Mouse (Mus musculus) small intestine, adult 2 months (tissue): ENCODE measurements around the gene AC109138.7.

ENCODE experiments used
- CTCF ChIP-seq: fragments of 200-500 bp; IDR thresholded peaks from 2 replicates; pipeline ENCODE4 v1.5.1; 2012; ENCODE audit warnings: low read depth, mild to moderate bottlenecking, control low read depth, inconsistent platforms, low read length, moderate library complexity, mixed read lengths; ENCODE audit not compliant: insufficient replicate concordance, insufficient read length; ENCODE audit errors: extremely low read depth
- POLR2A ChIP-seq: fragments of 200-500 bp; IDR thresholded peaks from 2 replicates; pipeline ENCODE4 v1.6.1; 2012; ENCODE audit warnings: low read depth, mild to moderate bottlenecking, control low read depth, inconsistent platforms, low read length, moderate library complexity

GRCm38 (mm10) chr19:4208563-4208962, 5.6 kb upstream of the AC109138.7 start:
- TF ChIP-seq CTCF (no peak), POLR2A (no peak)
